Mouse (Mus musculus) thymus, adult 18-20 months (tissue): ENCODE results near the gene Olfr43.

Experiments used
- DNase-seq, 2 experiments: peaks; one replicate each; pipeline ENCODE4 v3.0.0; 2022; ENCODE audit warnings: mixed read lengths in 2 of 2

Olfr43 gene

GRCm38 (mm10) chr11:74211279-74211678, at the start of gene Olfr43:
Gene Olfr43, minus strand, starts transcription at chr11:74211379.
- DNase-seq, result no peak

GRCm38 (mm10) chr11:74259508-74259907, 48.3 kb upstream of the Olfr43 start, which contains the start of gene Olfr406:
Gene Olfr406, plus strand, starts transcription at chr11:74259808.
- no peak for DNase-seq

DNA sequence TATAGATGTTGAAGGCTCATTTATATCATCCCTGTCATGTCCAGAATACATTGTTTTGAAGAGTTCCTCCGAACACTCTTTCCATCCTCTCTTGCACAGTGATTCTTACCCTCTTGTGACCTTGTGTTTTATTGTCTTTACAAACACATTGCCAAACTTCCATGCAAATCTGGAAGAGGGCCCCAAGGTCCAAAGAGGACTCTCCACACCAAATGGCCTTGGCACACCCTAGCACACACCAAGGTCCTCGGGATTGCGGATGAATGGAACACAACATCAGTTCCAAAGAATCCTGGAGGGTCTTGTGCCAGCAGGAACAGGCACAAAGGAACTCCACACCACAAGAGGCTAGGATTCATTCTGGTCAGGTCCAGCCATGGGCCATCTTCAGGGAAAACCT, 30.0 kb upstream of the Olfr43 start:
- no peak for DNase-seq

GRCm38 (mm10) chr11:74185949-74186348, 25.2 kb downstream of the Olfr43 start, which contains the start of gene Olfr403:
Gene Olfr403, plus strand, starts transcription at chr11:74186249.
- DNase-seq, result no peak

- DNase-seq, result no peak
Measured at GRCm38 (mm10) chr11:74183745-74184144, 27.4 kb downstream of the Olfr43 start.

GRCm38 (mm10) chr11:74183168-74183567, 28.0 kb downstream of the Olfr43 start:
- DNase-seq, result no peak

DNA sequence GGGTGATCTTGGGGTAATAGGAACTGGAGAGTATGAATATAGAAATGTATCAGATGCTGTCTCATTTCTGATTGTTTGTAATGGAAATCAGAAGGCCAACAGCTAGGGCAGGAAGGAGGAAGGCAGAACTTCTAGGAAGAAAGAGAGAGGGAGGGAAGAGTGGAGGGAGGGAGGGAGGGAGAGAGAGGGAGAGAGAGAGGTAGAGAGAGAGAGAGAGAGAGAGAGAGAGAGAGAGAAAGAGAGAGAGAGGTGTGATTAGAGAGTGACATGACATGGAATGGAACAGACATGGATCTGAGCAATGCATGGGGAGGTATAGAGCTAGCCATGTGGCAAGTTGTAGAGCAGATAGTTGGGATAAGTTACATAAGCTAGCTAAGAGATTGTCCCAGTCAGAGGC, 42.4 kb downstream of the Olfr43 start:
- DNase-seq, result no peak
